Mouse (Mus musculus) erythroblast, embryonic 14.5 days (primary cell): ENCODE measurements at regions not wholly inside any gene's neighbourhood (a gene's known extent, or its start where the extent isn't known, plus 50 kb on each side); places are given as distances from the start of the nearest gene placed in this dataset.

ENCODE experiments used
- GATA1 ChIP-seq: IDR thresholded peaks from 2 replicates; pipeline ENCODE4 v1.6.1; 2012; ENCODE audit warnings: low read length, inconsistent platforms, mixed read lengths
- TAL1 ChIP-seq: IDR thresholded peaks from 3 replicates; pipeline ENCODE4 v1.6.1; 2012; ENCODE audit warnings: low read length, inconsistent platforms, mixed read lengths

DNA sequence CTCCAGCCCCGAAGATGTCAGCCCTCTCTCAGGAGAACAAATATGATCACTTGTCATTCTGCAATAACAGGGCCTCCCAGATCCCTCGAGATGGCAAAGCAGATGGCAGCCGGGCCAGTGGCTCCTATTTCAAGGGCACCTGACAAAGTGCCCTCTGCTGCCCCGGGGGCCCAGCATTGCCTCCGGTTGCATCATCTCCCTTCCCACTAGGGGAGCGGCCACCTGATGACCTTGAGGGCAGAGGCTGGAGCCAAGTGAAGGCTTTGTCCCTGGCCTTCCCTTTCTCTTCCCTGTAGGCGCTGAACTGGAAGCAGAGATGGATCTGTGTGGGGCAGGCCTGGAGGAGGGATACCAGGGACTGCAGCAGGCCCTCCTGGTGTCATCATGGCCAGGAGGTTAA, 222.6 kb downstream of the 3110018I06Rik start:
- TF ChIP-seq GATA1 (no peak), TAL1 (no peak)
